Mouse (Mus musculus) spleen, postnatal 14 days (tissue): ENCODE results near the gene Gsk3b.

Source experiments
- DNase-seq, 2 experiments: peaks; one replicate each; pipeline ENCODE4 v3.0.0; 2021 to 2022; ENCODE audit warnings: low spot score in 2 of 2

Gene Gsk3b

GRCm38 (mm10) chr16:38282559-38283160, 193.9 kb downstream of the Gsk3b start:
- no peak for DNase-seq

GRCm38 (mm10) chr16:38283300-38283699, 194.5 kb downstream of the Gsk3b start:
- DNase-seq = no peak

- DNase-seq = no peak
These were observed 197.0 kb downstream of the Gsk3b start for GRCm38 (mm10) chr16:38285801-38286200.

GRCm38 (mm10) chr16:38286541-38286940, 197.7 kb downstream of the Gsk3b start:
- no peak for DNase-seq

GRCm38 (mm10) chr16:38287357-38287756, 198.6 kb downstream of the Gsk3b start:
- no peak for DNase-seq

- no peak for DNase-seq
These were observed 199.0 kb downstream of the Gsk3b start for GRCm38 (mm10) chr16:38287762-38288161.

GRCm38 (mm10) chr16:38288851-38289250, 200.1 kb downstream of the Gsk3b start:
- no peak for DNase-seq

GRCm38 (mm10) chr16:38290151-38290550, 201.3 kb downstream of the Gsk3b start:
- no peak for DNase-seq

GRCm38 (mm10) chr16:38294685-38295348, 206.0 kb downstream of the Gsk3b start, which contains the start of gene Nr1i2:
TSS of gene Nr1i2 (minus strand) at chr16:38294824.
- no peak for DNase-seq

GRCm38 (mm10) chr16:38295349-38295930, 206.6 kb downstream of the Gsk3b start:
- DNase-seq = no peak
